Mouse (Mus musculus) cerebellum, adult 8-10 months (tissue): Measurements from ENCODE around the gene Adcyap1r1.

Experiments
- DNase-seq: peaks from one replicate; pipeline ENCODE4 v3.0.0; 2022

Gene Adcyap1r1

DNA sequence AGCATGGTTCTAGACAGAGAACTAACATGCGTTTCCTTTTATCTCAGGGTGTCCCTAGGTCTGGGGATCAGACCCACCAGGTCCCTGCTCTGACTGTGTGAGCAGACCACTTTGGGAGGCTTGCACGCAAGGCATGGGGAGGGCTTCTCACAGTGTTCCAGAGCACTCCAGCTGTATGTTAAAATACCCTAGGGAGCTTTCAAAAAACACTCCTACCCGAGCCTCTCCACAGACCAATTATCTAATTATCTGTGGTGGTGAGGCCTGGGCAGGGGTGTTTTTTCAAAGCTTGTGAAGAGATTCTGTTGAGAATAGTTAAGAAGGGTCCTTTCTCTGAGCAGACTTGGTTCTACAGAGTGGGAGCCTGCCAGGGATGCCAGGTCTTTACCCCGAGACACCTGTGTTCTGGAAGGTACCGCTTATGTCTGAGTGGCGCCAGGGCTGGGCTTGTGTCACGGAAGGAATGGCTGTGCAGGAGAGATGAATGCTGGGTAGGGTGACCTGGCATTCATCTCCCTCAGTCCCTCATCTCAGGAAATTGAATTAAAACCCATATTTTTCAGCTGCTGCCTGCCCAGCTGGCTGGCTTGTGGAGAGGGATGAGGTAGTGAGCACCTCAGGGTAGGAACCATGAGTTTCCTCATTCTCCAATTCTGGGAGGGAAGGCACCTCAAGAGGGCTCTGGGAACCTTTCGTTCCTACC lies 2.7 kb upstream of the Adcyap1r1 start:
- DNase-seq: no peak

DNA sequence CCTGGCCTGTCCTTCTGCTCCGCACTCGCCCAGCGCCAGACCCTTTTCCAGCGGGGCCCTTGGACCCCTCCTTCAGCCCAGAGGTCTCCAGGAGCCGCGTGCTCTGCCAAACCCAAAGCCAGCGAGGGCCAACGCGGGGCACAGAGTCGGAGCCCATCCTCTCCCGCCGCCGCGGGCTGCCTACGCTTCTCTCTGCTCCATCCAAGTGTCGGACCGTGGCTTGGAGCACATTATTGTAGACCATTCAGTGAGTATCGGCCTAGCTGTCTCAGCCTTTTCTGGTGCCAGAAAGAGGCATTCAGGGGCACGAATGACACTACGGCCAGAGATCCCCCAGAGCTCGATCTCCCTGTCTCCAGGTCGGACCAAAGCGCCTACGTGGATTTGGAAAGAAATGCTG lies 603 bp downstream of the Adcyap1r1 start:
- no peak for DNase-seq

DNA sequence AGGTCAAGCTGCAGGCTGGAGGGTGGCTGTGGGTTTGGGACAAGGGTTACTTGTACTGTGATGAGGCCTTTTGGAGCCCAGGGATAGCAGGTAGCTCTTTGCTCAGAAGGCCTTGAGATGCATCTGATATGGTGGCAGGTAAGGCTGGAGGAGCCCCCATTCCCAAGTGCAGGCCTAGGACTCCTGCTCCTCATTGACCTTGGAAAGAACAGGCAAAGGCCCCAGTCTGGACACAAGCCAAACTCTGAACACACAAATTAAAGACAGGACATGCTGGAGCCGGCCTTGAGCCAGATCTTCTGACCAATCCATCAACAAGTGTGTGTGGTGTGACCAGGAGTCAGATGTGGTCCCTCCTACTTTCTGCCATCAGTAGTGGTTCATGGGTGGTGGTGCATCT lies 1.8 kb downstream of the Adcyap1r1 start:
- peak; percentile 51 for DNase-seq

DNA sequence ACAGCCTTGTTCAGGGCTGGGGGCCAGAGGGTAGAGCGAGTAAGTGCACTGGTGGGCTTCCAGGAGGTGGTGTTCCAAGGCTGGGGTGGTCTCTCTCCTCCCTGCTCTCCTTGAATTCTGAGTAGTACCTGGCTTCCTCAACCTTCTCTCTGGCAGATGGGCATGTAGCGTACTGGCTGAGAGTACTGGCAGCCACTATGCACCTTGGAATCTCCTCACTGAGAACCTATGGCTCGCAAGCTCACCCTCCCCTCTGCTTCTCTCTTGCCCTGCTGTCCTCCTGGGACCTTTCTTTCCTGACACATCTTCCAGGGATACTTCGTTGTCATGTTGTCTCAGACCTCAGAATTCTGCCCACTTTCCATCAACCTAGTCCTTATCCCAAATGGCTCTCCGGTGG lies 3.9 kb downstream of the Adcyap1r1 start:
- peak; percentile 58 for DNase-seq

DNA sequence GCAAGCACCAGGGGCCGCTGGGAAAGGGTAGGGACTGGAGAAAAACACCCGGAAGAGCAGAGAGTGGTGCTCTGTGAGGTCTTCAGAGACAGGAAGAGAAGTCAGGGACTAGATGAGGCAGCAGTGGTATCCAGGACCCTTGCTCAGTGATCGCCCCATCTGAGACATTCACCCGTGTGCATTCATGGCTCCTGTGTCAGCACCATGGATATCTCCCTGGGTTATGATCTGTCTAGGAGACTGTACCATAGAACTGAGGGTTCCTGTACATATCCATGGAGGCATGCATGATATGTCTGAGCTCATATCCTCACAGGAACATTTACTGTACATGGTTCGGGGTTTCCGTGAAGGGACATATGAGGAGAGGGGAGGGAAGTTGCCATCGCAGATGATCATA lies 5.9 kb downstream of the Adcyap1r1 start:
- no peak for DNase-seq

DNA sequence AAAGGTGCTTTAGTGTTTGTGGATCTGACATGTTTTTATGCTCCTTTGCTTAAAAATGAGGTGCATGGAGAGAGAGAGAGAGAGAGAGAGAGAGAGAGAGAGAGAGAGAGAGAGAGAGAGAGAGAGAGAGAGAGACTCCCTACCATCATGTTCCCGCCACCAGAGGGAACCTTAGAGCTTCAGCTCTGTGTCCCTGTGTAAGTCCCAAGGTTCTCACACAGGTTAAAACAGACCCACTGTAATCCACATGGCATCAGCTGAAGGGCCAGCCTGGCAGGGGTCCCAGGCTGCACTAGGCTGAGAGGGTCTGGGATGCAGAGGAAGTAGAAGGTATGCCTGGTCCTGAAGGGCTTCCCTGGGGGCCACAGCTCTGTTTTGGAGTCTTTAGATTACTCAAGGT lies 6.4 kb downstream of the Adcyap1r1 start:
- no peak for DNase-seq

DNA sequence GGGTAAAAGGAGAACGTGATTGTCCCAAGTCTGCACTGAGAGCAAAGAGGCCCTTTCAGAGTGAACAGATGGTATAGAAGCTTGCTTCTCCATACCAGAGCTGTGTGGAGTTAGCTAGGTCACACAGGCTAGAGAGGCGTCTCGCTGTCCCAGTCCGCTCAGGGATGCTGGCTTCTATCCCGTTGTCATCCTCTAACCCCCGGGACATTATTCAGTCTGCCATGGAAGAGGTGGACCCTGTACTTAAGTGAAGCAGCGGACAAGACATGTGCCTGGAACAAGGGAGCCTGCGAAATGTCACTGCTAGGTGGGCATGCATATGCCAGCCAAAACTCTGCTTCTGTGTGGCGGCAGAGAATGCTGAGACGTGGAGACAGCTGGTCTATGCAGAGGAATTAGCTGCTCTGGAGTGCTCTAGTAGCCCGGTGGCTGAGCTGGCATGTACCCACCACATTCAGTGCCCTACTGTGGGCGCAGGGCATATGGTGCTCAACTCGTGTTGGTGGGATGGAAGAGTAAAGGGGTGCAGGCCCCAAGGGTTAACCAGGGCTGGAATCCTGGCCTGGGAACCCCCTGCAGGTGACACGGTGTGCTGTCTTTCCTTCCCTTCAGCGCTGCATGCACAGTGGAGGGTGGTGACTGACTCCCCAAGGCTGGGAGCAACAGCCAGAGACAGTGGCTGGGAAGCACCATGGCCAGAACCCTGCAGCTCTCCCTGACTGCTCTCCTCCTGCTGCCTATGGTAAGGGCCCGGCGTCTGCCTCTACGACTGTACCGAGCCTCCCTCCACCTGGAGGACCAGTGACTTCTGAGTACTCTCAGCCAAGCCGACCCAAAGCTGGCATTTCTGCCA lies 8.0 kb downstream of the Adcyap1r1 start:
- peak; percentile 52 for DNase-seq

DNA sequence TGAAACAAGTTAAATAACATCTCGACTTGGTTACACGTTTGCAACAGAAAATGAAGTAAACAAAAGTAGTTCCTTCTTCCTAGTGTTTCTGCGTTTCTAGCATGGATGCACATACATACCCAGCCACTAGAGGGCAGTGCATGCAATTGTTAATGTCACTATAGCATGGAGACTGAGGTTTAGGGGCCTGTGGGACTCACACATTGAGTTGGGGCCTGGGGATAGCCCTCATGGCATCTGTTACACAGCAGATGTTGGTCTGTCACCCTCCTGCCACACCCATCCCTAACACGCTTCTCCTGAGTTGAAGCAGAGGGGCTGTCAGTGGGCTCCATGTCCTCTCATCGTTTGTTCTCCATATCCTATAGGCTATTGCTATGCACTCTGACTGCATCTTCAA lies 9.4 kb downstream of the Adcyap1r1 start:
- no peak for DNase-seq

DNA sequence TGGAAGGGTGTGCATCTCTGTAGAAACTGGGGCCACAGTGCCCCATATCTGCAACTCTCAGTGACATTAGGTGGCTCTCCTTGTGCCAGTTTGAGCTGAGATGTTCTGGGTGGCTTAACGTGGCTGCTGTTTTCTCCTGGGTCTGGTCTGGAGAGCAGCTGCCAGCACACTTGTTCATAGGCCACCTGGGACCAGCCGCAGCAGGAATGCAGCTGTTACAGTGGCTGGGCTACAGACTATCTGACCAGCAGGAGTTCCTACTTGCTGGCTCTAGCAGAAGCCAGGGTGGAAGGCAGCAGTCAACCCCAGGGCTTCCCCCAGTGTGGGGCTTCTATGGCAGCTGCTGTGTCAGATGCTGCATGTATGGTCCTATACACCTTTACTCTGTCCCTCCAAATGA lies 9.9 kb downstream of the Adcyap1r1 start:
- no peak for DNase-seq

DNA sequence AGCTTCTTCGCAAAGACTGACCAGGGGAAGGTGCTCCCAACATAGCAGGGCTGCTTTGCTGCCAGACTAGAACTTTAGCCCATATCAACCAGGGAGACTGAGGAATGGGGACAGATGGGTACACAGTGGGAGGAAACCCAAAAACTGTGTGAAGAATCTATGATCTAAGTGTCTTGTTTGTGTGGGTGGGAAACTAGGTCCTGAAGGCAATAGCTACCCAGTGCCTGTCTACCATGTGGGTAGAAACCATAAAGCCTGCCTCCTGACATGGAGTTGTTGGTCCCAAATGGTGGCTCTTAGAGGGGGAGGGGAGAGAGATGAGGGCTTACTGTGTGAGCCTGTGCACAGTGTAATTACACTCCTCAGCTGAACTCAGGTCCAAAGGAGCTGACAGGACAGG lies 10.6 kb downstream of the Adcyap1r1 start:
- DNase-seq: no peak

DNA sequence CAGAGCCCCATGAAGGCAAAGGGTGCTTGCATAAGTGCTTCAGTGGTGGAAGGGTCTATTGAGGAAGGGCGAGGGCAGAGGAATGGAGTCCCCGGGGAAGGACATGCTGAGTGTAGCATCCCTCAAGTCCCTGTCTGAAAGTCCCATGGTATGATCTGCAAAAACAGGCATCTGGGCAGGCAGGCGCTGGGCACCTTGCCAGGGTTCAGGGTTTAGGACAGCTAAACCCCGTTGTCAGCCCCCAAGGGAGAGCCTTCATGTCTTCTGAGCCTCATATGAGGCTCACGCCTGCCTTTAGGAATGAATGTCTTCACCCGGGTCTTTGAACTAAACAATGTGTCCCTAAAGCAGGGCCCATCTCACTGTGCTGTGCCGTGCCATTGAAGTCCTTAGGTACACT lies 12.2 kb downstream of the Adcyap1r1 start:
- no peak for DNase-seq

DNA sequence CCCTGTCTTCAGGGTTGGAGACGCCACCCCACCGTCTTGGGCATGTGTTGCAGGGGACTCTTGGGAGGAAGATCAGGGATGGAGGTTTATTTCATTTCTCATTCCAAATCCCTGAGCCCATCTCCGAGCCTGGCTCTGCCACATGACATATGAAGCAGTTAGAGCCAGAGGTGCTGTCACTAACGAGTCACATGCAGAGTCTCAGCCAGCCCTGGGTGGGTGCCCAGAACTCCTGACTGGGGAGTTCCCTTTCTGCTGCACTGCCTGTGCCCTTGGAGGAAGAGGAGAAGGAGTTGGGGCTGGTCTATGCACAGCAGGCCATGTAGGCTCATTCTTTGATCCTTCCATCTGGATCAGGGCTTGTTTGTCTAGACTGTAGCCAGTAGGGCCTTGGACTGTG lies 13.5 kb downstream of the Adcyap1r1 start:
- no peak for DNase-seq

DNA sequence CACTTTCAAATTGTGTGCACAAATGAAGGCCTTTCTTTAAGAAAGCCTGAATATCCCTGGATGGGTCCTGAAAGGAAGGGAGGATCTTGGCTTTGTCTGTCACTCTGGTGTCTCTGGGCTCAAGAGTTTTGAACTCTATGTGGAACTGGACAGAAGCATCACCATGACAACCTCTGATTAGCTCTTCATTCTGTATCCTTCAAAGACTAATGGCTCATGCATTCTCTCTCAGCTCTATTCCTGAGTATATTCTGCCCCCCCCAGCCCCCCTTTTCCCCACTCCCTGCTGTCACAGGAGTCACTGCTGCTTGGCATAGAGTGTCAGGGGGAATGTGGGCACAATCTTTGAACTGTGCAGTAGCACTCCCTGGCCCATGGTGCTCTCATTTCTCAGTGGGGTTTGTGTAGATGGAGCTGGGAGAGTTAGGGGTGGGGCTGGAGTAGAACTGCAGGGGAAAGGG lies 14.6 kb downstream of the Adcyap1r1 start:
- DNase-seq: no peak

DNA sequence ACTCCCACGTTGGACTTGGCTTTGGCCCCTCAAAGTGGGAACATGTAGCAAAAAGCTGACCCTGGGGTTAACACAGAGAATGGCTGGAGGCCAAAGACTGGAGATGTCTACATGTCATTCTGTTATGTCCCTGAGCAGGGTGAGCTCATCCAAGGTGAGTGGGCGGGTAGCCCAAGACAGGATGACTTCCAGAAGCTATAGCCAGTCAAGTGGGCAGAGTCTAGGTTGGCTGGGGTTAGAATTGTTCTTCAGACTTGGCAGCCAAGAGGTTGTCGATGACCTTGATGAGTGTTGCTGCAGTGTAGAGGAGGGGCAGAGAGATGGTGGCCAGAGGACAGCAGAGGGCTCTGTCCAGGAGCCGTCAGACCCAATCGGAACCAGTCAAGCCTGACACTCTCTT lies 18.9 kb downstream of the Adcyap1r1 start:
- DNase-seq: no peak

DNA sequence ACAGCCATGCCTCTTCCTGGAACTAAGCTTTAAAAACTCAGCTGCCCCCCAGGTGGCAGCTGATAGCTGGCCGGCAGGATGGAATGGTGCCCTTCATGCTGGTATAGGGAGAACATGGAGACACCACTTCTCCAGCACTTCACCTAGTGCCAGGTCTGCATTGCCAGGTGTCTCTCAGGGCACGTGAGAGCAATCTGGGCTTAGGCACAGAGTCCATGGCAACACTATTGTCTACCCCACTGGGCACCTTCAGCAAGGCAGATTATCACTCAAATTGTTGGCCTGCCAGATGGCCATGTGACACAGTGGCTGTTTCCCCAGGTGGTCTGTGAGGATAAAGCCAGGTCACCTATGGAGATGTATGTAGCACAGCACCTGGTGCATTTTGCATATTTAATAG lies 20.6 kb downstream of the Adcyap1r1 start:
- DNase-seq: no peak

DNA sequence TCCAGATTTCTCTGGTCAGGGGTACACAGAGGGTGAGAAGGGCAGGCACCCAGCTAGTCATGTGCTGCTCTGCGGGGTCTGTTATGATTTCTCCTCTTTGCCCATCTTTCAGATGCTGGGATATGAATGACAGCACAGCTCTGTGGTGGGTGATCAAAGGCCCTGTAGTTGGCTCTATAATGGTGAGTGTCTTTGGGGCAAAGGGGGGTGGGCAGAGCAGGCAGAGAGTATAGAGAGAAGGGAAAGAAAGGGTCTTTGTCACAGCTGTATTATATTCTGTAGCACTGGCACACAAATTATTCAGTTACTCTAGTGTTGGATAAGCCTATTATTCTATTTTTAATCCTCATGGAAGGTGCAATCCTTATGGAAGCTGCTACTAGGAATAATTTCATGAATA lies 29.2 kb downstream of the Adcyap1r1 start:
- no peak for DNase-seq

DNA sequence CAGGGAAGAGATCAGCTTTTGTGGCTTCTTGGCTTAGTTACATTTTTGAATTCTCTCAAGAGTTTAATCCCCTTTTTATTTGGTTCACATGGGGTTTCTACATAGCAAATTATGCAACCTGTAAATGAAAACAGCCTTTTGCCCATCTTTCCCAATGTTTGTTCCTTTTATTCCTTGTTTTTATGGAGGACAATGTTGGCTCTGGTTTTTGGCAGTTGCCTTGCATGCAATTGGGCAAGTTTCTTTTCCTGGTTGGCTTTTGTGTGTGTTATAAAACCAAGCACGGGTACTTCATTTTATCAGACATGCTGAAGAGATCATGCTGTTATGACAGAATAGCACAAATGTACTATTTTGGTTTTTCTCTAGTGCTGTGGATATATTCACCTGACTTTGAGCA lies 30.7 kb downstream of the Adcyap1r1 start:
- DNase-seq: no peak

DNA sequence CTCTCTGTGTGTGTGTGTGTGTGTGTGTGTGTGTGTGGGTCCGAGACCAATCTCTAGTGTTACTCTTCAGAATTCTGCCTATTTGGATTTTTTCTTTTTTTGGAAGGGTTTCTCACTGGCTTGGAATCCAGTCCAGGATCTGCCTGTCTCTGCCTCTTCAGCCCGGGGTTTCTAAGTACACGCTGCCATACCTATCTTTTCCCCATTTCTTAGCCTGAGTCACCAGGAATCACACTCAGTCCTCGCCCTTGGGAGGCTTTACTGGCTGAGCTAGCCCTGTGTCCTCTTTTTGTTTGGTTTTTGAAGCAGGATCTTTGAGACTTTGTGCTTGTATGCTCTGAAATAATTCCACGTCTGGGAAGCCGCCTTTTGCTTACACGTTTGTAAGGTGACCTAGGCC lies 31.6 kb downstream of the Adcyap1r1 start:
- DNase-seq: no peak

DNA sequence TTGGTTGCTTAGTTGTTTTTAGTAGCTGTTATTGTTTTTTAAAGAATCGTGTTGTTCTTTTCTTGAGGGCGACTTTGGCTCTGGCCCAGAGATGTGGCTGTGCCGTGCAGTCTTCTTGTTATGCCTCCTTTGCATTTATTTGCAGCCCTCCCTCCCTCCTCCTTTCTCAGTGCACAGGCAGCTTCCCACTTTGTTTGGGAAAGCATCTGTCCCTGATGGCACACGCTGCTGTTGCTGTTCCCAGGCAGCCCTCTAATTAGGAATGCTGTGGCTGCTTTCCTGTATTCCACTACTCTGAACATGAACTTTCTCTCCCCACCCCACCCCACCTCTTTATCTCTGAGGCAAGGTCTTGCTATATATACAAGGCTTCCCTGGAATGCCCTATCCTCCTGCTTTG lies 32.4 kb downstream of the Adcyap1r1 start:
- no peak for DNase-seq

DNA sequence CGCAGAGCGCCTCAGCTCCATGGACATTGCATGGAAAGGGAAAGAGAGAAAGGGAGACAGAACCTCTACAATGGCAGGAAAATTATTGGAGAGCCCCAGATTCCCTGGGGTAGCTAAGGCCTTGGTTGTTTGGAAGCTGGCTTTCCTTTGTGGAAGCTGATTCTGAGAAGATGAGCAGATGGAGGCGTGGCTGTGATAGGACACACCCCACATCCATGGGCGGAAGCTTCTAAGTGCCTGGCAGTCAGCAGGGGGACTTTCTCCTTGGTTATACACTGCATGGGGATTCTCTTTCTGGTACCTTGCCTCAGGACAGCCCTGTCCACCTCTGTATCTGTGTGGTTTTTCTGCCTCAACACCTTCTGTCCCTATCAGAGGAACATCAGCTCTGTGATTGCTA lies 33.4 kb downstream of the Adcyap1r1 start:
- DNase-seq: no peak

DNA sequence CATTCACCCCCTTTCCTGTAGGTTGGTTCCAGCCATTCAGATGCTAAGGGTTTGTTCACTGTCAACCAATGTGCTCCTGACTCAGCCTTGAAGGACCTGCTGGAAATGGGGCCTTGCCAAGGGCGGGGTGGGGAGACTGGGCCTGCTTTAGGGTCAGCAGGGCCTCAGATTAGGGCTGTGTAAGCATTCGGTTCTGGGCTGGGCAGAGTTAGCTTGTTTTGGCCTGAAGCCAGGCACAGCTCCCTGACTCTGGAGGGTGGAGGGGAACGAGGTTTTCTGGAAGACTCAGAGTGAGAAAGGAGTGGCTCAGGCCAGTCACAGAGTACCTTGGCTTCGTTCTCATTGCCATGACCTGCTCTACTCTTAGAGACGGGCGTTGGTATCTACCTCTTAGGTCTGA lies 35.9 kb downstream of the Adcyap1r1 start:
- DNase-seq: no peak

DNA sequence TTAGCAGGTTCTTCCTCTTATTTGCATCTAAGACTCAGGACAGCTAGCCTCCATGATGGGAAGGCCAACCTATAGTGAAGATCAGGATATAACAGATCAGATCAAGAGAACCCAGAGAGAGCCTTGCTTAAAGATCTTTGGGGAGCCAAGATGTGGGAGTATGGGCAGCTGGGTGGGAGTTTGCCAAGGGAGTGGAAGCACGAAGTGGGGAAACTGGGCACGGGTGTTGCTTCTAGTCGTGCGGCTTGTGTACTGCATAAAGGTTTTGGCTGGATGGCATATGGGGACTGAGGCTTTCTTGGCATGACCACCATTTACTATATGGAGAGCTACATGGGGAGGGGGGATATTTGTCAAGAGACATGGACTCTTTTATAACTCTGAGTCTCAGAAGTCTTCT lies 44.4 kb downstream of the Adcyap1r1 start:
- no peak for DNase-seq

DNA sequence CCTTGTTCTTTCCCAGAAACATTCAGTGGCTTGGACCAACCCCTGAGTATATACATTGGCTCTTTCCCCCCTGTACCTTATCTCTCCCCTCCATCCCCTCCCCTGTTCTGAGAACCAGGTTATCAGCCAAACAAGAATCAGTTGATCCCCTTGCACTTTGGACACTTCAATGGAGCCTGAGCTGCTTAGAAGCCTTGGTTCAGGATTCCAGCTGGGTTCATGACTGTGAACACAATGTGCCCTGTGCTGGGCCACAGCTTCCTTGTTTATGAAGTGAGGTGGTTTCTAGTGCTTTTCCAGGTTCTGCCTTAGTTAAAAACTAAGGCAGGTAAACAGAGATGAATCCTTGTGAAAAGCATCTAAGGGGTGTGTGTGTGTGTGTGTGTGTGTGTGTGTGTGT lies 47.0 kb downstream of the Adcyap1r1 start:
- DNase-seq: no peak

DNA sequence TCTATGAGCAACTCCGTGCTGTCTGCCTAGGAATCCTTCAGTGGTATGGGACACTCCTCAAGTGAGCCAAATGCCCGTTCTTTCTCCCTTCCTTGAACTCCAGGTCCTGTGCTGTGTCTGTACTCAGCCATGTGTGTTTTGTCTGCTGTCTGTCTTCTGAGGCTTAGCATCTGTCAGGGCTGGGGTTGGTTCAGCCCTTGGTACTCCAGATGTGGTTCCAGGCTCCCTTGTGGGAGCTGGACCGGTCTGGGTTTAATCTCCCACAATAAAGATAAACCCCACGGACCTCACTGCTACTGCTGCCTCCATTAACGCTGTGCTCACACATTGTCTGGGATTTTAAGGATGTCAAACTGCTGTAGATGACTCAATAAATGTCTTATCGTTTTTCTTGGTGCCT lies 49.3 kb downstream of the Adcyap1r1 start:
- no peak for DNase-seq

DNA sequence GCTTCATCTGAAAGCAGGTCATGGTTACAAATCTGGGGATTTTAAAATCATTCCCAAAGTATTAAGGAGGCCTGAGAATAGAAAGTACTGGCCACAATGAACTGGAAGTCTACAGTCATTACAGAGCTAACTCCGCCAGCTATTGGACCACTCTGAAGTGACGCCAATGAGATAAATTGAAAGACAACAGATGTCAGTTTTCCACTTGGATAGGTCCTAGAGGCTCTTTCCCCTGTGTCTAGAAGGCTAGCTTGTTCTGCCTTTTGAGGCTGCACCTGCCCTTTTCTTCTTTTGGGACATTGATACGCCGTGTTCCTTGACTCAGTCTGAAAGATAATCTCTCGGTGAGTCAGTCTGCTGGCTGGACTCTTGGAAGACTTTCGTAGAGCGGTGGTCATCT lies 50.5 kb downstream of the Adcyap1r1 start:
- no peak for DNase-seq
